Mouse (Mus musculus) MEL (cell line): Measurements from ENCODE around the gene Syt9.

ENCODE experiments used
- CTCF ChIP-seq, 3 experiments: IDR thresholded peaks in 2 of 3; conservative IDR thresholded peaks in 1 of 3; 2 replicates each; pipeline ENCODE4 v1.5.1; 2011 to 2012; ENCODE audit warnings: low read length in 3 of 3, low read depth in 2 of 3, mild to moderate bottlenecking in 2 of 3, improper control_type of control experiment in 1 of 3, inconsistent platforms in 1 of 3, mixed read lengths in 1 of 3, moderate library complexity in 1 of 3; ENCODE audit not compliant: control insufficient read depth in 1 of 3, insufficient read depth in 1 of 3, poor library complexity in 1 of 3, severe bottlenecking in 1 of 3
- EP300 ChIP-seq, 2 experiments: IDR thresholded peaks; 2 replicates each; pipeline ENCODE4 v1.6.1; 2011; ENCODE audit warnings: improper control_type of control experiment in 2 of 2, low read length in 2 of 2, low read depth in 1 of 2, mild to moderate bottlenecking in 1 of 2
- GATA1 ChIP-seq: IDR thresholded peaks from 2 replicates; pipeline ENCODE4 v1.6.1; 2011; ENCODE audit warnings: low read depth, low read length, improper control_type of control experiment
- POLR2A ChIP-seq, 2 experiments: IDR thresholded peaks; 2 replicates each; pipeline ENCODE4 v1.6.1; 2011 to 2012; ENCODE audit warnings: low read length in 2 of 2, mild to moderate bottlenecking in 2 of 2, control low read depth in 1 of 2, improper control_type of control experiment in 1 of 2, low read depth in 1 of 2, moderate library complexity in 1 of 2; ENCODE audit not compliant: control insufficient read depth in 1 of 2, insufficient read depth in 1 of 2, poor library complexity in 1 of 2

DNA sequence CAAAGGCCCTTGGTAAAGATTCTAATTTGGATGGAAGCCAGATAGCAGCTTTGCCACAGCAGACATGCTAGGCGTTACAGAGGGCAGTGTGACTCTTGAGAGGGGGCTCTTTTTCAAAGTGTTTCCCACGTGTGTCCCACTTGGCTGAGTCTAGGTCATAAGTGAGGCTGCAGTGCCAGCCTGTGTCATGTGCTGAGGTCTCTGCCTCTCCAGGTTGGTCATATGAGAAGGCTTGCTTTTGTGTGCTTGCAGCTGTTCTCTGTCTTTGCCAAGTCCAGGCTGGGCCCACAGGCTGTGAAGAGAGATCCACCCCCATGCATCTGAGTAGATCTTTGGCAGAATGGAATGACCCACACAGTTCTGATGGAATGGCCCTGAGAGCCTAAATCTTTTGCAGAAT is 222.1 kb downstream of the Syt9 start:
- TF ChIP-seq POLR2A (IDR thresholded peaks at IDR 0.05; ENCODE audit: control insufficient read depth in 1 of 2, insufficient read depth in 1 of 2, low read depth in 1 of 2, low read length in 2 of 2, poor library complexity in 1 of 2), result no peak
- TF ChIP-seq GATA1, result no peak
- no peak for TF ChIP-seq CTCF (IDR thresholded peaks at IDR 0.05 in 2 of 3, conservative IDR thresholded peaks at IDR 0.05 in 1 of 3; ENCODE audit: control insufficient read depth in 1 of 3, insufficient read depth in 1 of 3, low read depth in 2 of 3, low read length in 3 of 3, poor library complexity in 1 of 3, severe bottlenecking in 1 of 3)
- no peak for TF ChIP-seq EP300 (IDR thresholded peaks at IDR 0.05; ENCODE audit: low read depth in 1 of 2, low read length in 2 of 2)
